Mouse (Mus musculus) mouse embryonic stem cell (cell line): ENCODE measurements around the gene Slc5a10.

Experiments used
- in situ Hi-C, 2 experiments: fragments of 300-500 bp; cut with MboI; formaldehyde crosslinking; loops; 1 replicate in 1 of 2; 3 replicates in 1 of 2; pipeline ENCODE4 v1.14.3; 2019 to 2020; ENCODE audit warnings: low sequenced_read_pairs in 2 of 2, low pct_unique_long_range_greater_than_20kb in 1 of 2, mixed read lengths in 1 of 2; ENCODE audit not compliant: unreplicated experiment in 1 of 2

The Slc5a10 gene

DNA sequence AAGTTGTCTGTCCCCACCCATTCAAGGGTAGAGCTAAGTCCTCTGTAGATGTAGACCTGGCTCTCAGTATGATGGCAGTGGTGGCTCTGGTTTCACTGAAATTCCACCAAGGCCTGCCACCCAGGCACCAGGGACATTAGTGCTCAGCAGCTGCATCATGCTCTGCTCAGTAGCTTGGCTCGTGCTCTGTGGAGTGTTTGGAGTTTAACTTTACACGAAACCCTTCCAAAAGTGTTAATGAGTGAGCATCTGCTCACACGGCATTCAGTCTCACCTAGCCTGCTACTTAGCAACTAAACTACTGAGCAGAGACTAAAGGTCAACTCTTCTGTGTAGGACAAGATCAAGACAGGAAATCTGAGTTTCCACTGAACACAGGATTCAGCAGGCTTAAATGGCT lies at the start of gene Slc5a10:
Slc5a10 (minus strand) TSS at position 191 of the 400 bp plus-strand sequence.
- in situ Hi-C loops = no loop called here

DNA sequence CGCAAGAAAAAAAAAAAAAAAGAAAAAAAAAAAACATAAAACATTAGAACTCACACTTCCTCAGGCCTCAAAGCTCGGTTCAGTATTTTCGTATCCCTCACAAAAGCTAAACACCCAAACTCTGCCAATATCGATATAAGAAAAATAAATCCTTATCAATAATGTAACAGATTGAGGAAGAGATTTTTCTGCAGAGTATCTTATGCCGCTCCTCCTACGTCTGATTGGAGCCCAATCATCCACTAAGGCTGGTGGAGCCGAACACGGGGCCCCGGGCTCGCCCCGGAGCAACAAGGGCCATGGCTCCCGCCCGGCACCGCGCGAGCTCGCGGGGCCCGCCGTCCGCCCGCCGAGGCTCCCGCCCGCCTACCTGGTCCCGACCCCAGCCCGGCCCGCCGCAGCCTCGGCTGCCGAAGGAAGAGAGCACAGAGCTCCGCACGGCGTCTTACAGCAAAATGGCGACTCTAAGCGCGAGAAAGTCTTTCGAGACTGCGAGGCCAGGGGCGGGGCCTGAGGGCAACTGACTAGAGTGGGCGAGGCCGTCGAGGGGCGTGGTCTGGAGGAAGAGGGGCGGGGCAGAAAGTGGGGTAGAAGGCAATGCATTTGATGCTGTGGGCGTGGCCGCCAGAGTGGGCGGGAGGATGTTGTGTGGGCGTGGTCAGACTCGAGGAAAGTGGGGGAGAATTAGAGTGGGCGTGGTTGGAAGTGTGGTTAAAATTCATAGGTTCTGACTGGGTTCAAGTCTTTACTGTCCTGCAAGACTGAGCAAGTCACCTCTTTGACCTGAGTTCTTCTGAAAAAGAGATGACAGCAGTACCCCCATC lies 41.2 kb upstream of the Slc5a10 start, which contains the start of gene Prpsap2:
Prpsap2 (minus strand) TSS at position 505 of the 824 bp plus-strand sequence.
- in situ Hi-C loops = no loop called here

DNA sequence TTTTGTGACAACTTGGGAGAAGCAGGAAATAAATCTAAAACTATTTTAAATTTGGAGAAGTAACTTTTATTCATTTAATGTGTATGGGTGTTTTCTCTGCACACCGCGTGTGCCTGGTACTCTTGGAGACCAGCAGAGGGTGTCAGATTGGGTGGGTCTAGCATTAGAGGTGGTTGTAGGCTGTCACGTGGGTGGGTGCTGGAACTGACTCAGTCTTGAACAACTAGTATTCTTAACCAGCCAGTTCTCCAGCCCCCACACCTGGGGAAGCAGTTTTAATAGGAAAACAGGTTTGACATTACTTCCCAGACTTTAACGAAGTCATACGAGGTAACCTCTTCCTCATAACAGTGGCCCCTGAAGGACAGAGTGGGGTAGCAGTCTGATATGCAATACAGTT lies 39.9 kb upstream of the Slc5a10 start:
- in situ Hi-C loops = no loop called here

DNA sequence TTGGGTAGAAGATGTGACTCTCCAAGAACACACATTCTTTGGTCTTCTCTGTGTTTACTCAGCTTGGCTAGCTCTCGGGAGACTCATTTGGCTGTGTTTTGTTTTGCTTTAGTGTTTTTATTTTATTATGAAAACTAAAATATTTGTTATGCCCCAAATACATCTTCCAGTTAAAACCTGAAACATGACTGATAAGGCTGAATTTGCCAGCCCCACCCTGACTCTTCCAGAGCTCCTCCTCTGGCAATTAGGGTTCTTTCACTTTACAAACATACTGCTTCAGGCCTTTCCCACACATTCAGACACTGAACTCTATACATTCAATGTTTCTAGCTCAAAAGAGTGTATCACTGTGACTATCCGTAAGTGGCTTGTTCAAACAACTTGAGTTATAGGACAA lies 36.5 kb upstream of the Slc5a10 start:
- in situ Hi-C loops = no loop called here

DNA sequence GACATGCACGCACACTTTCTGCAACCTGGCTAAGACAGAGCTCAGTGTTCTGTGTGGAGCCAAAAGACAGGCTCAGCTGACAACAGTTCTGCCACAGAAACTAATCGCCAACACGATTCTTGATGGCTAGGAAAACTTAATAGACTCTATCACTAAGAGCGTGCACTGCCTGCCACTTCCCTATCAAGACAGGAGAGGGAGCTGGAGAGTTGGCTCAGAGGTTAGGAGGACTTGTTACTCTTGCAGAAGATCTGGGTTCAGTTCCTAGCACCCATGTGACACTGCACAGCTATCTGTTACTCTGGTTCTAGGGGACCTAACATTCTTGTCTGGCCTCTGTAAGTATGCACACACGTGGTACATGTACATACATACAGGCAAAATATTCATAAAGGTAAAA lies 31.0 kb upstream of the Slc5a10 start:
- in situ Hi-C loops = no loop called here

DNA sequence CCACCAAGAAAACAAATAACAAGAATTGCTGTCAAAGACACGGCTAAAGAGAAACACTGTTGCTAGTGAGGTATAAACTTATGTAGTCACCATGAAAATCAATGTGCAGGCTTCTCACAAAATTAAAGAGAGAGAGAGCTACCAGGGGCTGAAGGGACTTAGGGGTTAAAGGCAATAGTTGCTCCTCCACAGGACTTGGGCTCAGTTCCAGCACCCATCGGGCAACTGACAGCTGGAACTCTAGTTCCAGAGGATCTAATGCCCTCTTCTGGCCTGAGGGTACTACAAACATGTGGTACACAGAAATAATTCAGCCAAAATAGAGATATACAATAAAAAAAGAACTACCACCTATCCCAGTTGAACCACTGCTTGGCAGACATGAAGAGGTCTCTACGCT lies 26.5 kb upstream of the Slc5a10 start:
- in situ Hi-C loops = no loop called here

DNA sequence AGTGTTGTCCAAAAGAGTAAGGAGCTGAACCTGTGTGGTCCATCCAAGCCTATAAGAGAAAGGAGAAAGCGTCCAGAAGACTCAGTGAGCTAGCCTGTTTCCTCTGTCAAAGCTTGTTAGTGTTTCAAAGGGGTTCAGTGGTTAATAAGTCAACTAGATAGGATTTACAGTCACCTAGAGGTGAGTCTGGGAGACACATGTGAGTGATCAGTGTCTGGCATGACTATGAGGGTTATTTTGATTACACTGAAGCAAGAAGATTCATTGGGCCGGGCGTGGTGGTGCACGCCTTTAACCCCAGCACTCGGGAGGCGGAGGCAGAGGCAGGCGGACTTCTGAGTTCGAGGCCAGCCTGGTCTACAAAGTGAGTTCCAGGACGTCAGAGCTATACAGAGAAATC lies 25.2 kb upstream of the Slc5a10 start:
- in situ Hi-C loops = no loop called here

DNA sequence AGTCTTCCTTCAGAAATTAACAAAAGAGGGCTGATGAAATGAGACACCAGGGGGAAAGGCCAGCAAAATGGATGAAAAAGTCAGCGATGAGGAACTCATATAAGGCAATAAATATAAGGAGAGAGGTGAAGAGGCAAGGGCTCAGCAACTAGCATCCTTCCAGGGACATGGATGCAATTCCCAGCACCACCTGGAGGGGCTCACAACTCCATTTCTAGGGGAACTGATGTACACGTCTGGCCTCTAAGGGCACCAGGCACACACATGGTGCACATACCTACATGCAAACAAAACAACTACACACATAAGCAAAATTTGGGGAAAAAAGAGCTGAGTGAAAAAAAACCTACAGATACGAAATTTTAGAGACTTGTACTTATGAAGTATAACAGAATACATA lies 23.8 kb upstream of the Slc5a10 start:
- in situ Hi-C loops = no loop called here

DNA sequence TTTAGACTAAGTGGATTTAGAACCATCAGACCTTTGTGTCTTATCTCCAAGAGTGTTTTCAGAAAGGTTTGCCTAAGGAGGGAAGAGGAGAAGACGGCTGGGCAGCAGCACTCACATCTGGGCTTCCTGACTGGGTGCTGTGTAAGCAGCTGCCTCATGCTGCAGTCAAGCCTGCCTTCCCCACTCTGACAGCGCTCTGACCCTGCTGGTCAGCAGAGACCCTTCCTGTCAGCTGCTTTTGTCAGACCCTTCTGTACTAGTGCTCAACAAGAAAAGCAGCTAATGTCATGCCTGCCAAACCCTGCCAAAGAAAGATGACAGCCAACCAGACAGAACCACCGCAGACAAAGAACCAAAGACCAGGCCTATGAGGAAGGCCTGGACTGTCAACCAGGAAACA lies 23.1 kb upstream of the Slc5a10 start:
- in situ Hi-C loops = no loop called here

DNA sequence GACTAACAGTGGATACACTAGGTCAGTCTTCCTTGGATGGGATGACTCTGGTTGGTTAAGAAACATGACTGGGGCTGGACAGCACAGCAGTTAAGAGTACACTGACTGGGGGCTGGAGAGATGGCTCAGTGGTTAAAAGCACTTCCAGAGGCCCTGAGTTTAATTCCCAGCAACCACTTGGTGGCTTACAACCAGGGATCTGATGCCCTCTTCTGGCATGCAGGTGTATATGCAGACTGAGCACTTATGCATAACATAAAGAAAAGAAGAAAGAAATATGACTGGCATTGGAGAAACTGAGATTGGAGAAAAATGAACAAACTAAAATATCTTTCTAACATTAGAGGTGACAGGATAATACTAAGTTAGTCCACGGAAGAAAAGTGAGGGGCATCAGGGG lies 19.9 kb upstream of the Slc5a10 start:
- in situ Hi-C loops = no loop called here

DNA sequence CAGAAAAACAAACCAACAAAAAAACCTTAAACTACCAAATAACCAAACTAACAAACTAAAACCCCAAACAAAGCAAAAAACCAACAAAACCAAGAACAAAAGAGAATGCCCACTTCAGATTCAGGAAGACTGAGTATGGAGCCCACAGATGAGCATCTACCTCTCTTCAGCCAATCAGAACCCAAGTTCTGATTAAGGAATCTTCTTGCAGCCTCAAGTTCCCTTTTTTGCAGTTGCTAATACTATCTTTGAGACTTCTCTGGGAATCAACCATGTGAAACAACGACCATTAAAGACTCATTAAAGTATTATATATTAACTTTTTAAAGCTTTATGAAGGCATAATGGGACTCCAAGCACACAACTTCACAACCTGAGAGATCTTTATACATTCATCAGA lies 16.7 kb upstream of the Slc5a10 start:
- in situ Hi-C loops = no loop called here

DNA sequence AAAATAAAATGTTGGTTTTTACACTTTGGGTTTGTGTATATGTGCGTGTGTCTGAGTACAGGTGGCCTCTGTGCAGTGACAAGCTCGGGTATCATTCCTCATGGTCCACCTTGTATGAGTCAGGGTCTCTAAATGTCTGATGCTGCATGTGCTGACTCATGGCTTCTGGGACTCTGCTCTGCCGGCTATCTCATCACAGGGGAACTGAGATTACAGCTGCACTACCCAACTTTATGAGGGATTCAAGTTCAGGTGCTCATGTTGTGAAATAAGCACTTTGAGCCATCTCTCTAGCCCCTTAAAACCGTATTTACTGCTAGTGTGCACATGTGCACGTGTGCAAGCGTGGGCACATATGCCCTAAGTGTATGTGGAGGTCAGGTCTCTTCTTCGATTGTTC lies 12.0 kb upstream of the Slc5a10 start:
- in situ Hi-C loops = no loop called here

DNA sequence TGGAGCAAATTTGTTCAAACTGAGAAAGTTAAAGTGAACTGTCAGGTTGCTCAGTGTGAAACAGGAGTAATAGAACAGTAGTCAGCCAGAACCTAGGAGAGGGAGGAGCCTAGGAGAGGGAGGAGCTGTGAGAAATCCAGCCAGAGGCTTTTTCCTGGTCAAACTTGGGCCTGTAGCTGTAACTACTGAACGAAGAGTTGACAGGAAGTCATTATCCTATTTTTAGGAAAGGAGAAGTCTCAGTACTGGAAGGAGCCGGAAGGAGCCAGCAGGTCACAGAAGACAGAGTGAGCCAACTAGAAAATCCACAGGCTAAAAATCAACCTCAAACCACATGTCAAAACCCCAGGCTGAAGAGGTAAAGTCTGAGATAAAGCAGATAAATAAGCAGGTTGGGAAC lies 7.4 kb upstream of the Slc5a10 start:
- in situ Hi-C loops = no loop called here

DNA sequence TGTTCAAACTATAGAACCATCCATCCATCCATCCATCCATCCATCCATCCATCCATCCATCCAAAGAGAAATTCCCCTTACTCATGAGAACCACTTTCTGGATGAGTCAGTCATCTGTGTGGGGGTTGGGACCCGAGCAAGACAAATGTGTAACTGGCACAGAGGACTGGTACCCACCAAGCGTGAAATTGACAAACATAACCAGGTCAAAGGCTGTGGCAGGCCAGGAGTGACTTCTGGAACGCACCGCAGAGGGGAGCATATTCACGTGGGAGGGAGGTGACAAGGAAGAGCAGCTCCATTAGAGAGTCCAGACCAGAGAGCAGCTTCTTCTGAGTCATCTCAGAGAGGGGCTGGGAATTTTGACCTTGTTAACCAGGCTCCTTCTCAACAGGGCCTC lies 1.5 kb upstream of the Slc5a10 start:
- in situ Hi-C loops = no loop called here

DNA sequence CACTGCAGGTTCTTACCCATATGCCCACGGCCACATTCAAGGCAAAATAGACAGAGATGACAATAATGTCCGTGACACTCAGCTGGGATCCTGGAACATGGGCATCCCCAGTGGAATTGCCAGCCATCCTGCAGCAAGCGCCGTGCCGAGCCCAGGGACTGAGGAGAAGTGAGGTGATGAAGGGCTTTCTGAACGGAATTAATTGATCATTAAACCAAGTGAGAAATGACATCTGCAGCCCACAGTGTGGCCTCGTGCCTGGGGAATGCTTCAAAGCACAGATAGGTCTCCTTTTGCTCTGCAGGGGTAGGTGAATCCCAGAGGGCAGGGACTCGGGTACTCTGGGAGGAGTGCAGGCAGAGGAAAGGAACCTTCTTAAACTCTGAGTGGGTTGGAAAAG lies 800 bp downstream of the Slc5a10 start:
- in situ Hi-C loops = loop anchor here (5.0 to 10.0 kb wide), 3 partner anchors 53 to 305 kb away; no protein-coding TSS in a partner anchor

DNA sequence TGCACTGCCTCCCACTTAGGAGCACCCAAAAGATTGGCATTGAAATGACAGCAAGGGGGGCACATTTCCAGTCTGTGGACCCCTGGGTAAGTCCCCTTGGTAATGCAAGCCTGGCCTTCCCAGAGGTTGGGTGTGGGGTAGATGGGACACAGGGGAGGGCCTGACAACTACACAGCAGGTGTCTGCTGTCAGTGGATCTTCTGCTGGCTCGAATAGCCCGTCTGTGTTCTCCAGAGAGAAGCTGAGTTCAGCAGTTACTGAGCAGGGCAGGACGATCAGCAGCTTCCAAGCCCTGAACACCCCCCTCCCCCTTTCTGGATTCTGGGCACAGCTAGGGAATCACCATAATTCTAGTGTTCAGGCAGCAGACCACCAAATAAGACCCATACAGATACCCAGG lies 1.2 kb downstream of the Slc5a10 start:
- in situ Hi-C loops = loop anchor here (5.0 to 10.0 kb wide), 3 partner anchors 52 to 305 kb away; no protein-coding TSS in a partner anchor

DNA sequence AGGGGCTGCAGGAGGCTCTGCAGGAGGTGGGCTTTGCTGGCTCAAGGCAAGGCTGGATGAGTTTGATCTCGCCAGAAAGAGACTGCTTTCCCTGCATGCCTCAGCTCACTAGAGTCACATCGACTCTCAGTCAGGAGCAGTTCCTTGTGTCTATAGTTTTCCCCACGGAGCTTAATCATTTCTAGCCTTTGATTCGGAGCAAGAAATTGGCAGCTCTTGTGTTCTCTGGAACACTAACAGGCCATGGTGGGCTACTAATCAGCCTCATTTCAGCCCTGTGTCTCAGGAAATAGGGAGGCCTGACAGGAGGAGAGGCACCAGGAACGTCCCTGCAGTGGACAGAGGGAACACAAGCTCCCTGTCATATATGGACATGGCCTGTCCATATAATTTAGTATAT lies 2.6 kb downstream of the Slc5a10 start:
- in situ Hi-C loops = loop anchor here (5.0 to 10.0 kb wide), 3 partner anchors 51 to 303 kb away; no protein-coding TSS in a partner anchor

DNA sequence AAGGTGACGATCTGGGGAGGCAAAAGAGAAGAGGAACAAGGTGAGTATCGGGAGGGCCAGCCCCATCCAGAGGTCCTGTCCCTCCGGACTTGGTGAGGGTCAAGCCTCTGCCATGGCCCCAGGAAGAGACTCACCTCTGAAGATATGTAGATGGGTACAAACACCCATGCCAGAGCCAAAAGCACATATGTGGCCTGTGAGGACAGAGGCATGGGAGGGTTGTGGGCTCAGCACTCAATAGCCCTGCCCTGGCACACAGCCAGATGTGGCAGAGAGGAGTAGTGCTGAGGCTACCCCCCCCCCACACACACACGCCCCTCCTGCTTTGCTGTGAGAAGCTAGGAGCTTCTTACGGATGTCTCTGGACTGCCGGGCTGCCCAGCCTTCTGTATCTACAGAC lies 5.5 kb downstream of the Slc5a10 start:
- in situ Hi-C loops = loop anchor here (5.0 to 10.0 kb wide), 3 partner anchors 48 to 300 kb away; no protein-coding TSS in a partner anchor

DNA sequence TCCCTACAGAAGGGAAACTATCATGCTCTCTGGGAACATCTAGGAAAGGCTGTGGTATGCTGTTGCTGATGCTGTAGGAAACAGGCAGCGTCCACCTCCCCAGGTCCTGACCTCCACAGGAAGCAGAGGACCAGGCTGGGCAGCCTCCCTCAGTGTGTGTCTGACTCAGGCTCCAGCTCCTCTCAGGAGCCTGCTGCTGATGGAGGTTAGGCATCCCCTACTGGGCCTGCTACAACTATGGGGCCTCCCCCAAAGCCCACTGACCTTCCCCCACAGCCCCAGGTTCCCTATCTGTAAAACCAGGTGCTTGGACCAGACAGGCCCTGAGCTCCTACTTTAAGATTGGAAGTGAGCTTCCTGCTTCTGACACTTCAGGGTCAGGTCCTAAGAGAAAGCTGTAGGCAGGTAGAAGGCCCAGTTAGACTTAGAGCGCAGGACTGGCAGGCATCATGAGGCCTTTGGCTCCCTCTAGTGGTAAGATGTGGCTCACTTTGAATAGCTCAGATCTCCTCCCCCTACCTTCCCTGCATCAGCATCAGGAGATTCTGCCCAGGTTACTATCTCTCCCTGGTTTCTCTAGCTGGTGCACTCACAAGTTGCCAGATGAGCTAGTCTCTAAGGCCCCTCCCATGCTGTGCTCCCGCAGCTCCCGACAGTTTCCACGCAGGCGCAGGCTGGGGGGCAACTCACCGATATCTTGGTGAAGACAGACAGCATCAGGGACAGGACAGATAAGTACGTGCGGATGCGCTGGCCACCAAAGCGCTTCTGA lies 6.1 kb downstream of the Slc5a10 start:
- in situ Hi-C loops = loop anchor here (5.0 to 10.0 kb wide), 3 partner anchors 47 to 300 kb away; no protein-coding TSS in a partner anchor
